Mouse (Mus musculus): ENCODE measurements around the gene Sos1. TPM values are rescaled to one million over a fixed set of nuclear protein-coding genes. Genes with fewer than 3 reads are reported as not detected.

Sos1 gene
- polyA plus RNA-seq, 1 experiment = 1.3 TPM

DNA sequence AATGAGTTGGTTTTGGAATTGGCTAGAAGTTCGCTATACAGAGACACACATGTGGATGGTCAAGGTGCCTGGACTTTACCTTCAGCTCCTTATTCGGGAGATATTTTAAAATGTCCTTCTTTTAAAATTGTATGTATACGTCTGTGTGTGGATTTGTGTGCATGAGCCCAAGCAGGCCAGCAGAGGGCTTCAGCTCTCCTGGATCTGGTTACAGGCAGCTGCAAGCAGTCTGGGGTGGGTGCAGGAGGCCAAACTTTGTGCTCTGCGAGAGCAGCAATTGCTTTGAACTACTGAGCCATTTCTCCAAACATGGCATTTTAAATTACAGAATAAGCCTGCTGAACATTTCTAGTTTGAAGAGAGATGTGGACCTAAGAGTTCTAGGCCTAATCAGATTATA lies 135.0 kb downstream of the Sos1 start:
- H3K4me3 ChIP-seq (replicated peaks) = no peak overlapping the region
- peaks cover 8% of the 10 kb centered on the region for H3K27me3 ChIP-seq (replicated peaks)
- no peaks in the 10 kb centered on the region for H3K4me1 ChIP-seq
- no peak for TF ChIP-seq GATA1 (IDR thresholded peaks at IDR 0.05; ENCODE audit: borderline replicate concordance, low read length)
- no peak for TF ChIP-seq FLI1 (IDR thresholded peaks at IDR 0.05; ENCODE audit: low read length)
- H3K9me3 ChIP-seq = peaks cover 9% of the 10 kb centered on the region; the same call in 1 of the 2 replicates
- no peaks in the 10 kb centered on the region for H3K36me3 ChIP-seq (replicated peaks; ENCODE audit: low read length)

Other genes starting within 250 kb of the Sos1 start
- gene Morn2, start 190.2 kb downstream of the Sos1 start, polyA plus RNA-seq (2012; ENCODE audit: insufficient read depth, low replicate concordance) = 1.6 TPM in 1 of 2 replicates, not detected in the other
- 1.3 and 3.2 TPM in 2 replicates for gene Dhx57, start 190.0 kb downstream of the Sos1 start, polyA plus RNA-seq (2012; ENCODE audit: insufficient read depth, low replicate concordance)
- gene Arhgef33, start 173.0 kb downstream of the Sos1 start, polyA plus RNA-seq (2012; ENCODE audit: insufficient read depth, low replicate concordance) = not detected in 2 replicates
- 2.7 TPM in 1 of 2 replicates, not detected in the other for gene Gm10190, start 106.9 kb downstream of the Sos1 start, polyA plus RNA-seq (2012; ENCODE audit: insufficient read depth, low replicate concordance)
- 0.13 TPM in 1 of 2 replicates, not detected in the other for gene Cdkl4, start 97.4 kb upstream of the Sos1 start, polyA plus RNA-seq (2012; ENCODE audit: insufficient read depth, low replicate concordance)
- gene Map4k3, start 248.0 kb upstream of the Sos1 start, polyA plus RNA-seq (2012; ENCODE audit: insufficient read depth, low replicate concordance) = 0.87 TPM in 1 of 2 replicates, not detected in the other

All from megakaryocyte, embryonic 14.5 days (primary cell).